Mouse (Mus musculus): ENCODE results near the gene Klk5. TPM values are rescaled to one million over a fixed set of nuclear protein-coding genes. Genes with fewer than 3 reads are reported as not detected.

Klk5 gene
- not detected for total RNA-seq (2021)

DNA sequence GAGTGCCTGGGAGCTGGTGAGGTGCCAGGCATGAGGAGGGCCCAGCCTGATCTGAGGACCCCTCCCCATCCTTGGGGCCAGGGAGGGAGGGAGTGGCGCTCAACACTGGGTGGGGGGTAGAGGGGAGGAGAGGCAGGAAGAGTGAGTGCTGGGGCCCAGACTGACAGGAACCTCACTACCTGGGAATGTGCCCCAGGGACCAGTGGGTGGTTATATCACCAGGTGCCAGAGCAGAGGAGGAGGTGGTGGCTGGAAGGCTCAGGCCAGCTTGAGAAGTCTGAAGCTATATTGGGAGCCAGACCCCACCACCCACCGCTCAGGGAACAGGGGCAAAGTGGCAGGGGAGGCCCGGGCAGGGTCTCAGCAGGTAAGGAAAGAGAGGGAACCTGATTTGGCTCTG, at the start of gene Klk5:
Gene Klk5 (plus strand): TSS at position 271 of the 400 bp plus-strand sequence.
- no peak for DNase-seq
- intact Hi-C loops (cut with DNase I), result no loop called here

DNA sequence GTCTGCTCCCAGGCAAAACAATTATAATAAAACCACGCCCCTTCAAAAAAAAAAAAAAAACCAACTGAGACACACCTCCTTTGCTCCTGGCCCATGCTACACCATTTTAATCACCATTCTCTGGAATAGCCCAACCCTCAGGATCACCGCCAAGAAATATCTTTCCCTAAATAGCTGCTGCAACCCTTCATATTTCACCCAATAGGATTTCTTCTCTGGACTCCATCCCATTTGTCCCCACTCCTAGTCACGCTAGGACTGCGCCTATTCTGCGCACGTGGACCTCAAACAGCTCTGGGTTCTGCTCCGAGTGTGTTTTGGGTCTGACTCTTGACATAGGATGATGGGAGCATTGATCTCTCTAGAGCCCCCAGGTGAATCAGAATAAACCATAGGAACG, 45.4 kb upstream of the Klk5 start:
- no peak for DNase-seq
- intact Hi-C loops (cut with DNase I), result no loop called here

DNA sequence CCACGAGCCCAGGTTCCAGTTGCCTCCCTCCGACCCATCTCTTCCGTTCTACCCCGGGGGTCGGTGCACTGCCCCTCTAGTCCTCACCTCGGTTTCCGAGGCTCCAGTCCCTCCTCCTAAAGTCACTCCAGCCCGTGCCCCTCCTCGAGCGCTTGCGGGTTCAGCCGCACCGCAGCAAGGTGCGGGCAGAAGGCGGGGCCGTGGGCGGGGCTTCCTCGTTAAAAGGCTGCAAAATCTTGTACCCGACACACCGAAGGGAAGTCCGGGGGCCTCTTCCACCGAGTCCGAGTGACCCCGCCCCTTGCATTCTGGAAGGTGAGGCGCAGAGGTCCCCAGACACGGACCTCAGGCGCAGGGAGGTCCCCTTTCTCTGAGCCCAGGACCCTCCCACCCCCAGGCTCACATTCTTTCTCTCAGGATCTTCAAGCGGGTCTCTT, 44.4 kb upstream of the Klk5 start, which contains the start of gene Klk8:
Gene Klk8 (plus strand): TSS at position 245 of the 437 bp plus-strand sequence.
- intact Hi-C loops (cut with DNase I), result no loop called here
- no peak for DNase-seq

DNA sequence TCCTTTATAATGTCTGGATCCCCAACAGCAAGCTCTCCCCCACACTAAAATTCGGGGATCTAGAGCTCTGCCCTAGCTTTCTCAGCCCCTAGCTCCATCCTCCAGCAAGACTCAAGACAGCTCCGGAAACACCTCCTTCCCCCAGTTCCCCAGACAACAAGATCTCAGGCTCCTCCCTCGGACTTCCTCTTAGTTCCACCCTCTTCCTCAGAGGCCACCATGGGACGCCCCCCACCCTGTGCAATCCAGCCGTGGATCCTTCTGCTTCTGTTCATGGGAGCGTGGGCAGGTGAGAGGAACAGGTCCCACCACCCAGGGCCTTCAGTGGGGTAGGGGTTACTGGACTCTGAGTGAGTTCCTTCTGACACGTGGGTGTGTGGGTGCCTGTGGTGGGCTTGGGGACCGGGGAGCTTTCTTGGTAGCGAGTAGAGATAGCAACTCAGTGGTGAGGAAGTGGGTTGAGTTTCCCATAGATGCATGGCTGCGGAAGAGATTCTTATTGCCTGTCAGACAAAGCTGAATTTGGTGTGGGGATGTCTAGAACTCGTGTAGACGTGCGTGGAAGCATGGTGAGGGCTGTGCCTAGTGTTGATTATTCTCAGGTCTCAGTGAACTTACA, 43.8 kb upstream of the Klk5 start:
- intact Hi-C loops (cut with DNase I), result no loop called here
- no peak for DNase-seq

DNA sequence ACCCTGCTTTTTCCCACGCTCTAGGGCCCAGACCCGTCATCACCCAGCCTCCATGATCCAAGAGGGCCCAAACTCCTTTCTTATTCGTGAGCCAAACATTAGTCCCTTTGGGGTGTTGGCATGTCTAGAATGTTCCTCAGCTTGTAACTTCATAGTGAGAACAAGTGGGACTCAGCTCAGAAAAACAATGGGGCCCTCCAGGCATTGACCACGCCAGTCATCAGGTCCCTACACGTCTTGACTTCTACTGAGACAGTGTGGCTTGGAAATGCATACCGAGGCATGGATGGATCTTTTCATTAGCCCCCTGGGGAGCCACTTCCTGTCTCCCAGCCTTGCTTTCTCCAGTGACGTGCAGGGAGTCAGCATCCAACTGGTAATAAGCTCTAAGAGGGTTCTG, 41.9 kb upstream of the Klk5 start:
- intact Hi-C loops (cut with DNase I), result no loop called here
- no peak for DNase-seq

DNA sequence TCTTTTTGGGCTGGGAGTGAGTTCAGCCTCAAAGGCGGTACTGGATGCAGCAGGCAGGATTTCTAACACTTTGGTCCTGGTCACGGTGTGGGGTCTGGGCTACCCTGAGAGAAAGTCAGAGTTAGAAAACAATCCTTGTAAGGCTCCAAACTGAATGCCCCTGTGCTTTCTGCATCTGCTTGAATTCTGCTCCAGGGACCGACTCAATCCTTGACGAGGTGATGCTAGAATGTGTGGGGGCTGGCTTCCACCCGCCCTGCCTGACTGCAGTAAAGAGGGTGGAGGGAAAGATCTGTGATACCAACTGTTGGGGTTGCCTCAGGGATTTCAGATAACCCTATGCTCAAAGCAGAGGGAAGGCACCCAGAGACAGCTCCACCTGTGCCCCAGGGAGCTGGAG, 30.8 kb upstream of the Klk5 start, which contains the start of gene Klk7:
Gene Klk7 (plus strand): TSS at position 301 of the 400 bp plus-strand sequence.
- intact Hi-C loops (cut with DNase I), result no loop called here
- DNase-seq, result no peak

DNA sequence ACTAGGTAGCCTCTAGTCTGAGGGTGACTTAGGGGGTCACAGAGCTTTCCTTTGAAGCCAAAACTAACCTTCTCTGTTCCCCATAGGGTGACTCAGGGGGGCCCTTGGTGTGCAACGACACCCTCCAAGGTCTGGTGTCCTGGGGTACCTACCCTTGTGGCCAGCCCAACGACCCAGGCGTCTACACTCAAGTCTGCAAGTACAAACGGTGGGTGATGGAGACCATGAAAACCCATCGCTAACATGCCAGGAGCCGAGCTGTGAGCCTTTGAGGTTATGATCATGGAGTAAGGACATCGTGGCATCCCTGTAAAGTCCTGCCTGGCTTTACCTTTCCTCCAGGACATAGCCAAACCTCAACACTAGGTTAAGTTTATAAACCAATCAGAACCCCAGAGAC, 26.6 kb upstream of the Klk5 start:
- intact Hi-C loops (cut with DNase I), result no loop called here
- no peak for DNase-seq

DNA sequence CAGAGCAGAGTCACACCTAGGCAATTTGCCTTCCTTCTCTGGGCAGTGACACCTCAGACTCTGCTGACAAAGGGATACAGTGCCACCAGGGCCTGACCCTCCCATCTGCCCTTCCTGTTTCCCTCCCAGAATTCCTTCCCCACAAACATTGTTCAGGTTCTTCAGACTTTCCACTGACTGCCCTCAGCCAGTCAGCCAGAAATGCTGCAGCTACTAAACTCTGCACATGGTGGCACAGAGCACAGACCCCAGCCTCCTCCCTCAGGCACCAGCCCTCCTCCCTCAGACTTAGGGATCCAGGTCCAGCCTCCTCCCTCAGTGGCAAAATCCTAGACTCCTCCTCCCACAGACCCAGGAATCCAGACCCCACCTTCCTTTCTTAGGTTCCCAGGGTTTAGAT, 25.0 kb upstream of the Klk5 start:
- no peak for DNase-seq

DNA sequence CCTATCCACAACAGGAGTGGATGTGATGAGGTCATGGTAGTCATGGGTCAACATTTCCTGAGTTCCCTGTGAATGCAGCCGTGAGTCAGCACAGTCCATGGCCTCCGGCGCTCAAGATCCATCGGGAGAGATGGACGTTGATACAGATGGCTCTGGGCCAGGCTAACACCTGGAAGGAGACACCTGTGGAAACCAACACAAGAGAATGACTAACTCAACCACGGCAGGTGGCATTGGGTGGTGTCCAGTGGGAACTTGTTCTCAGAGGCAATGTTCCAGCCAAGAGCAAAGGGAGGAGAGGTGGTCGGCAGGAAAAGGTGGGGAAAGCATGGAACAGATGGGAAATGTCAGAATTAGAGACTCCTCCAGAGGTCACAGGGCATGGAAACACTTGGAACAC, 20.2 kb upstream of the Klk5 start:
- DNase-seq, result no peak
- intact Hi-C loops (cut with DNase I), result no loop called here

More for the DNA sequence above, 25.0 kb upstream of the Klk5 start:
- intact Hi-C loops (cut with DNase I), result no loop called here

DNA sequence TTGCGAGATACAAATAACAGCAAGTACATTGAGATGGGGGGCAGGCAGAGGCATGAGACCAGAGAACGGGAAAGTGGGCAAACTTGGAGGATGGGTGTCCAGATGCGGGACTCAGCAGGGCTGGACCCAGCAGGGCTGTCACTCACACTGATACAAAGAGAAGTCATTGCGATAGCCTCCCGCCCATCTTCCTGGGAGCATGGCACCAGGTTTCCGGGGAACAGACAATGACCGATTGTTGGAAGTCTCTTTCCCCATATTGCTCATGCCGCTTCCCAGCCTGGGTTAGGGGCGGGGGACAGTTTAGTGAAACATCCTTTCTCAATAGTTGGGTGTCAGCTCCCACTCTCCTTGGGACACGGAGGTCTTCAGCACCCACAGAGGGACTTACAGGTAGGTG, 17.6 kb upstream of the Klk5 start, which contains the start of gene Klk6:
Gene Klk6 (plus strand): TSS at position 301 of the 400 bp plus-strand sequence.
- intact Hi-C loops (cut with DNase I), result no loop called here
- no peak for DNase-seq

DNA sequence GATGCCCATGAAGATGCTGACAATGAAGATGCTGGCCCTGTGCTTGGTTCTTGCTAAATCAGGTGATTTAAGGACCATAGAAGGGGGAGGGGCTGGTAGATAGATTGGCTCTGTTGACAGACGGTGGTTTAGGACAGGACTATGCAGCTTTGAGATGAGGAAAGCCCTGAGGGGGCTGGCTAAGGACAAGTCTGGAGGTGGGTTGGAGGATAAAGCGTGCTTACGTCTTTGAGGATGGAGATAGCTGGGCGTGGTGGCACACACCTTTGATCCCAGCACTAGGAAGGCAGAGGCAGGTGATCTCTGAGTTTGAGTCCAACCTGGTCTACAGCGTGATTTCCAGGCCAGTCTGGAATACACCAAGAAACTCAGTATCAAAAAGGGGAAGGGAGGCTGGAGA, 15.7 kb upstream of the Klk5 start:
- DNase-seq, result no peak
- intact Hi-C loops (cut with DNase I), result no loop called here

DNA sequence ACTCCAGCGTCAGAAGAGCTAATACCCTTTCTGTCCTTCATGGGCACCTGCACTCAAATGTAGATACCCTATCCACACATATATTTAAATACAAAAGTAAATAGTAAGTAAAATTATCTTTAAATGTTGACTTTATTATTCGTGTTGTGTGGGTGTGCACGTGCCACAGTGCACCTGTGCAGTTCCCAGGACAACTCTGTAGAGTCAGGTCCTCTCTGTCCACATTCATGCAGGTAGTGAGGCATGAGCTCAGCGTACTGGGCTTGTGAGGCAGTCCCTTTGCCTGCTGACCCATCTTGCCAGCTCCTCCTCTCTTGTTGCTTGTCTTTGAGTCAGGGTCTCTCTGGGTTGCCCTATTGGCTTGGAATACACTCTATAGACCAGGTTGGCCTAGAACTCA, 14.1 kb upstream of the Klk5 start:
- intact Hi-C loops (cut with DNase I), result no loop called here
- no peak for DNase-seq

DNA sequence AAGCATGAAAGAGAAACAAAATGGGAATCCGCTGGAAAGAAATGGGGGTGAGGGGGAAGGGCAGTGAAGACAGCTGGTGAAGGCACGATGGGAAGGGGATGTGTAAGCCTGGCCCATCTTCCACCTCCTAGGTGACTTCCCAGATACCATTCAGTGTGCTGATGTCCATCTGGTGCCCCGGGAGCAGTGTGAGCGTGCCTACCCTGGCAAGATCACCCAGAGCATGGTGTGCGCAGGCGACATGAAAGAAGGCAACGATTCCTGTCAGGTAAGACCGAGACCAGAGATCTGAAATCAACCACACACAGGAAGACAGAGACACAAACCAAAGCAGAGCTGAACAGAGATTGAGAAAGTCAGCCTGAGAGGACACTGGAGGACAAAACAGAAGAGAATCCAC, 12.8 kb upstream of the Klk5 start:
- intact Hi-C loops (cut with DNase I), result no loop called here
- DNase-seq, result no peak

DNA sequence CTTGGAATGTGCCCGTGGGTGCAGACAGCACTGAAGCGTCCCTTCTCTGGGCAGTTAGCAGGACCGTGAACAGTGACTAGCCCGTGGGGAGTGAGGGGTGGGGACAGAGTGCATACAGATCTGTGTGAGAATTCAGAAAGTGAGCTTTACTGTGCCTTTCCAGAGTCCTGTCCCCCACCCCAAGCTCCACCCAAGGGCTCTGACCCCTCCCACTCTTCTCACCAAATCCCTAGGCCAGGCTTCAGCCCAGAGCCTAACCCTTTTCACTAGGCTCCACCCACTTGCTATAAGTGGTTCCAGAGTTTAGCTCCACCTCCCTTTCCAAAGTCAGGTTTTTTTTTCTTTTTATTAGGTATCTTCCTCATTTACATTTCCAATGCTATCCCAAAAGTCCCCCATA, 2.0 kb downstream of the Klk5 start:
- intact Hi-C loops (cut with DNase I), result no loop called here
- no peak for DNase-seq

DNA sequence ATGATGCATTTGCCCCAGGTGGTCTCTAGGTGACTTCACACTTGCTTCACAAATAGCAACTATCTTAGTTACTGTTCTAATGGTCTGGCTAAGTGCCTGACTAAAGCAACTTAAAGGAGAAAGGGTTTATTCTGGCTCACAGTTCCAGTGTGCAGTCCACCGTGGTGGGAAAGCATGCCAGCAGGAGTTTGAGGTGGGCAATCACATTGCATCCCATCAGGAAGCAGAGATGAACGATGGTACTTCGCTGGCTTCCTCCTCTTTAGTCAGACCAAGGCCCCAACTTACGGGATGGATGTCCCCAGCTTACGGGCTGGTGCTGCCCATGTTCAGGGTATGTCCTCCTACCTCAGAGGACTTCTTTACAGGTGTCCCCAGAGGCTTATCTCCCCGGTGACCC, 9.8 kb downstream of the Klk5 start:
- intact Hi-C loops (cut with DNase I), result no loop called here
- no peak for DNase-seq

DNA sequence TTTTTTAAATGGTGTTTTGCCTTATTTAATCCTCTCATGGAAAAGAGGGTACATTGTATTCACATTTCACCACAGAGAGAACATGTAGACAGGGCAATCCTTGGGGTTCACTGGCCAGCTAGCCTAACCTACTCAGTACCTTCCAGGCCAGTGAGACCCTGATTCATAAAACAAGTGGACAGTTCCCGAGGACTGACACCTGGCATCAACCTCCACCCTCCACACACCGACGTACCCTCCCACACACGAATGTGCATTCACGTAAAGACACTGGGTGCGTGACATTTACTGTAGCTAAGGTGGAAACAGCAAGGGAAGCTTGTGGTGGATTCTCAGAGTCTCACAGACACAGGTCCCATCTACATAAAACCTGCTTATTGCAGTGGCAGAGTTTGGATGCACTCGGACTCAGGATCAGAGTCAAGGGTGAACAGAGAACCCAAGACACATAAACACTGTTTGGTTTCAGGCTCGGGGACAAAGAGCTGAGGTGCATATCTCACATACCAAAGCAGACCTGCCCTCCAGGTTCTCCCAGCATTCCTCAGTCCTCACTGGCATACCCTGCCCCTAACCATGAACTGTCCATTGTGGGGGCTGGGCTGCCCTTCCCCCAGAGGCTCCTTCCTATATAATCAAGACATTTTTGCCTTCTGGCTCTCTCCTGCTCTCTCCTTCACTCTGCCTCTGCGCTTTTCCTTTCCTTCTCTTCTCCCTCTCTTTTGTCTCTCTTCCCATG, 13.0 kb downstream of the Klk5 start:
- intact Hi-C loops (cut with DNase I), result no loop called here

DNA sequence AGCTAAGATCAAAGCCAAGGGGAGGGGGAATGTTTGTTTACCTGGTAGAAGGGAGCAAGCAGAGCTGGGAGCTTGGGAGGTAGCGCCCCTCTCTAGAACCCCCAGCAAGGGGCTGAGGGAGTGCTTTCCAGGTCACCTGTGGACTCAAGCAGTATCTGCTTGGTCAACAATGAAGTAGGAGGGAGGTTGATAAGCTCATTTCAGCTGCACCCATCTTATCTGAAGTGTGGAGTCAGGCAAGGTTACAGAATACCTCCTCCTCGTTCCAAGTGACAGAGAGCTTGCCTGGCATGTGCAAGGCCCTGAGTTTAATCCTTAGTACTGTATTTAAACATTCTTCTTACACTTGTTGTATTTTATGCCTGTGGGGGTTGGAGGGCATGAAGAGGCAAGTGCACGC, 13.9 kb downstream of the Klk5 start:
- intact Hi-C loops (cut with DNase I), result no loop called here
- DNase-seq, result no peak

More for the DNA sequence above, 13.0 kb downstream of the Klk5 start:
- no peak for DNase-seq

DNA sequence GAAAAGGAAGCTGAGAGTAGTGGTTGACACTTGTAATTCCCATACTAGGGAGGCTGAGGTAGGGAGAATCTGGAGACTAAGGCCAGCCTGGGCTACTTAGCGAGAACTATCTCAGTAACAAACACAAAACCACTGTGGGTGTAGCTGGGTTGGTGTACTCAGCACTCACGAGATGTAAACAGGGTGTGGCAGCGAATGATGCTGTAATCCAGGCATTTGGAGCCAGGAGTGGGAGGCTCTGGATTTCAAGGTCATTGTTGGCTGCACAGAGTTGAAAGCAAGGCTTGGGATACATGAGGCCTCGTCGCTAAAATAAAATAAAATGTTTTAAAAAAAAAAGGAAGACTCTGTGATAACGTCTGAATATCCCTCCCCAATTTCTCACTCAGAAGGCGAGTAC, 14.5 kb downstream of the Klk5 start:
- intact Hi-C loops (cut with DNase I), result no loop called here
- no peak for DNase-seq

DNA sequence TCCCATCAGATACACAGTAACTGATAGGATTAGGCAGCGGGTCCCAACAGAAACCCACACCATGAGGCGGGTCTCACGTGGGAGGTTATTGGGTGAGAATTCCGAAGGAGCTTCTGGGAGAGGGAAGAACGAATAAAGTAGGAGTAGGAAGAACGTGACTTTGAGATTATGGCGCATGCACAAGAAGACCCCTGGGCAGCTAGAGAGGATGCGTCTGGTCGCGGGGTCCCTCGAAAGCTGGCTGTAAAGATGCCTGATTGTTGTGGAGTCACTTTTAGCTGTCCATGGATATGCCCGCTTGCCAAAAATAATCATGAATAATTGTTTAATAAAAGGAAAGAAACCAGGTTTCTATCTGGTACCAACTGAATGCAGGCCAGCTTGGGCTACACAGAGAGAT, 15.7 kb downstream of the Klk5 start:
- no peak for DNase-seq

DNA sequence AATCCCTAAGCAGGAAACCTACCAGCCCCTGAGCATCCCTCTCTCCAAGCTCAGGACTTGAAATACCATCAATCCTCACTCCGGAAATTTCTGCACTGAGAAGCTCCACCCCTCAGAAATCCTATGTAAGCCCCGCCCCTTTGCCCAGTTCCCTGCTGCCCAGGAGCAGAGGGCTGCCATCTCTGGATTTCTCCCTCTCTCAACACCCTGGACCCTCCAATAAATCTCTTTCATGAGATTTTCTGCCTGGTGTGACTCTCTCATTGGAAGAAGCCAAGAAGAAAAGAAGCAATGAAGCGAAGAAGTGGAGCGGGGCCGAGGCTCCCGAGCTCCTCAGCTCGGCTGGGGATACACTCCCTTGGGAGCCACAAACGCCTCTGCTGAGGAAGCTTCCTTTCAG, 18.6 kb downstream of the Klk5 start:
- intact Hi-C loops (cut with DNase I), result no loop called here

More for the DNA sequence above, 15.7 kb downstream of the Klk5 start:
- intact Hi-C loops (cut with DNase I), result no loop called here

DNA sequence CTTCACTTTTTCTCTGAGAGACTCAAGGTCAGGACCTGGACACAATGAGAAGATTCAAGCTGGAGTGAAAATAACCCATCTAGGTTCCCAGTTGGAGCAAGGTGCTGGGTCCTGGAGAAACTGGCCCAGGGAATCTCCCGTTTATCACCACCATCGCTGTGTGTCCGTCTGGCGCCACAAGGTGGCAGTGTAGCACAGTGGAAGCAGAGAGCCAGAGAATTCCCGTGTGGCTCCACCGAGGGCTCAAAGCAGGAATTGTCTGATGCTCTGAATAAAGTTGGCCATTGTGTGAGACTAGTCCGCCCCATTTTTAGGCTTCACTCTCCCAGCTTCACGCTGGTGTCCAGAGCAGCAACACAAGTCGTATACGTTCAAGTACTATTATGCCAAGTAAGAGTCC, 31.5 kb downstream of the Klk5 start:
- peak; percentile 80 for DNase-seq
- intact Hi-C loops (cut with DNase I), result no loop called here

More for the DNA sequence above, 18.6 kb downstream of the Klk5 start:
- DNase-seq, result no peak

DNA sequence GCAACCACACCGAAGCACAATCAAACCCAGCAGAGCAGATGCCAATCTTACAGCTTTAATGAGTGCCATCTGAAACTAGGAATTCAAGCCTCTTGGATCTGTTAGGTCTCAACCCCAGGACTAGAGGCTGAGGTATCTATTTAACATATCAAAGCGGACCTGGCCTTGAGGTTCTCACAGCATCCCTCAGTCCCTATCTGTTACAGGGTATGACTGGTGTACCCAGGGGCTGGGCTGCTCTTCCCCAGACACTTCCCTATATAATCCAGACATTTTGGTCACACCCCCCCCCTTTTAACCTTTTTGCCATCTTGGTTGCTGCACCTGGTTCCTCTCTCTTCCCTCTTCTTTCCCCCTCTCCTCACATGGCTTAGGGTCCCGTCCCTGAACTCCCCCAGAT, 31.9 kb downstream of the Klk5 start:
- intact Hi-C loops (cut with DNase I), result no loop called here
- DNase-seq, result no peak
